Mouse (Mus musculus): Measurements from ENCODE around the gene Prelp. TPM values are rescaled to one million over a fixed set of nuclear protein-coding genes. Genes with fewer than 3 reads are reported as not detected.

The Prelp gene
- polyA plus RNA-seq, 1 experiment from 2014 or later, result 3.3 TPM

DNA sequence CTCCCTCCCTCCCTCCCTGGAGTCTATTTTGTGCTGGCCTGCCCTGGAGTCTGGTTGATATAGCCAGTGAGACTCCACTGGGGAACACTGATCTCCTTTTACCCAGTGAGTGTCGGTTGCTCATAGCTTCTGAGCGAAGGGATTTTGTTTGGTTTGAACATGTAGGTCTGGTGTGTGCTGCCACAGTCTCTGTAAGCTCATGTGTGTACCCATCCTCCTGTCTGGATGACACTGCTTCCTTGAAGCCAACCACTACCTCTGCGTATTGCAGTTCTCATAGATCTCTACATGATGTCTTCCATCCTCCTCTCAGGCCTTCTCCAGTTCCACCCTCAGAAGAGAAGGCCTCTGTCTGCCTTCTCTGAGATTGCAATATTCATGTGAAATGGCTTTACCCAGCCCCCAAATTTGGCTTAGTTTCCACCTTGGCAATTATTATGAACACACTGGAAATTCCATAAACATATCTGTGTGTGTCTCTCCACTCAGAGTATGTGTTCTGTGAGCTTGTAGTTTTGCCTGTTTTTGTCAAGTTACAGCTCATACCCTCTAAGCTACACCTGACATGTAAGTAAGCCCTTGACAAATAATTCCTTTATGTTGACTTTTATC is 19.4 kb upstream of the Prelp start:
- H3K4me1 ChIP-seq (replicated peaks; ENCODE audit: control insufficient read depth, insufficient read depth, low read length), result no peaks in the 10 kb centered on the region
- no peak for TF ChIP-seq CTCF (IDR thresholded peaks at IDR 0.05; ENCODE audit: low read depth)

DNA sequence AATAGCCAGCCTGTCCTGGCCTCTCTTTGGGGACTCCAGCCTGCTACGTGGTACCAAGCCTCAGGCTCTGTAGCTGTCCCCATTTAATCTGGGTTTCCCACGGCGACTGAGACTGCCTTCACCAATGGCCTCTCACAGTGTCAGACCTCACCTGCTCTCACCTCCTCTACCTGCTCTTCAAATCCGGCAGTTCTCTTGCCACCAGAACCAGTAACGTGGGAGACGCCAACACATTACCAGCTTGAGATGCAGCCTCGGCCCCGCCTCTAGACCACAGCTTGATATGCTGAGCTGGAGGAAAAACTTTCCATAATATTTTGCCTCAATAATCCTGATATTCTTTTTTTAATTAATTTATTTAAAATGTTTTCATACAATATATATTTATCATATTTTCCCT is 18.5 kb upstream of the Prelp start:
- Histone ChIP-seq H3K36me3 (ENCODE audit: control insufficient read depth, insufficient read depth) (no peaks in the 10 kb centered on the region), H3K9me3 (ENCODE audit: control insufficient read depth) (no peaks in the 10 kb centered on the region), H3K4me3 (ENCODE audit: low read depth, low read length) (no peak overlapping the region), H3K27ac (ENCODE audit: low read depth, low read length) (no peak overlapping the region), H3K4me2 (replicated peaks; ENCODE audit: low read depth) (no peak overlapping the region), H3K27me3 (replicated peaks; ENCODE audit: control insufficient read depth, insufficient read depth, low read length) (no peaks in the 10 kb centered on the region), H3K4me1 (replicated peaks; ENCODE audit: control insufficient read depth, insufficient read depth, low read length) (no peaks in the 10 kb centered on the region), H3K9ac (ENCODE audit: low read depth, low read length) (no peak overlapping the region)
- TF ChIP-seq CTCF (IDR thresholded peaks at IDR 0.05; ENCODE audit: low read depth), result no peak
- 80% methylated on average over 8 of the region's 8 CpGs for WGBS
- ATAC-seq, result no peak

More for the DNA sequence above, 19.4 kb upstream of the Prelp start:
- Histone ChIP-seq H3K4me2 (replicated peaks; ENCODE audit: low read depth) (no peak overlapping the region), H3K9ac (ENCODE audit: low read depth, low read length) (no peak overlapping the region), H3K9me3 (ENCODE audit: control insufficient read depth) (no peaks in the 10 kb centered on the region), H3K27me3 (replicated peaks; ENCODE audit: control insufficient read depth, insufficient read depth, low read length) (no peaks in the 10 kb centered on the region), H3K4me3 (ENCODE audit: low read depth, low read length) (no peak overlapping the region), H3K27ac (ENCODE audit: low read depth, low read length) (no peak overlapping the region), H3K36me3 (ENCODE audit: control insufficient read depth, insufficient read depth) (no peaks in the 10 kb centered on the region)
- no peak for ATAC-seq
- WGBS, result 86% methylated on average over 3 of the region's 3 CpGs

DNA sequence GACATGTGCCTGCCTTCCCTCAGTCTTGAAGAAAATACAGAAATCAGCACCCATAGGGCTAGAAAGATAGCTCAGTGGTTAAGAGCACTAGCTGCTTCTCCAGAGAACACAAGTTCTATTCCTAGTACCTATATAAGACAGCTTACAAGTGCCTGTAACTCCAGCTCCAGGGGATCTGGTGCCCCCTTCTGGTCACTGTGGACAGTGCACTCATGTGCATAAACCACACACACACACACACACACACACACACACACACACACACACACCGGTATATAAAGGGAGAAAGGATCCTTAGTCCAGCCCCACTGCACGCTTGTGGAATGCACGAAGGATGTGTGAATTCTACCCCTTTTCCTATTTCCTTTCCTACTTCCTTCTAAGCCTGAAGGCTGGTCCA is 15.0 kb upstream of the Prelp start:
- no peaks in the 10 kb centered on the region; the same call in 1 of the 2 replicates for H3K27me3 ChIP-seq (replicated peaks; ENCODE audit: control insufficient read depth, insufficient read depth, low read length)
- no peaks in the 10 kb centered on the region for H3K36me3 ChIP-seq (ENCODE audit: control insufficient read depth, insufficient read depth)
- TF ChIP-seq CTCF (IDR thresholded peaks at IDR 0.05; ENCODE audit: low read depth), result peak; percentile 48
- H3K4me2 ChIP-seq (replicated peaks; ENCODE audit: low read depth), result no peak overlapping the region
- H3K9ac ChIP-seq (ENCODE audit: low read depth, low read length), result no peak overlapping the region
- H3K9me3 ChIP-seq (ENCODE audit: control insufficient read depth), result no peaks in the 10 kb centered on the region
- no peaks in the 10 kb centered on the region for H3K4me1 ChIP-seq (replicated peaks; ENCODE audit: control insufficient read depth, insufficient read depth, low read length)
- no peak for ATAC-seq
- 95% methylated on average over 3 of the region's 3 CpGs for WGBS
- no peak overlapping the region for H3K27ac ChIP-seq (ENCODE audit: low read depth, low read length)
- H3K4me3 ChIP-seq (ENCODE audit: low read depth, low read length), result no peak overlapping the region

DNA sequence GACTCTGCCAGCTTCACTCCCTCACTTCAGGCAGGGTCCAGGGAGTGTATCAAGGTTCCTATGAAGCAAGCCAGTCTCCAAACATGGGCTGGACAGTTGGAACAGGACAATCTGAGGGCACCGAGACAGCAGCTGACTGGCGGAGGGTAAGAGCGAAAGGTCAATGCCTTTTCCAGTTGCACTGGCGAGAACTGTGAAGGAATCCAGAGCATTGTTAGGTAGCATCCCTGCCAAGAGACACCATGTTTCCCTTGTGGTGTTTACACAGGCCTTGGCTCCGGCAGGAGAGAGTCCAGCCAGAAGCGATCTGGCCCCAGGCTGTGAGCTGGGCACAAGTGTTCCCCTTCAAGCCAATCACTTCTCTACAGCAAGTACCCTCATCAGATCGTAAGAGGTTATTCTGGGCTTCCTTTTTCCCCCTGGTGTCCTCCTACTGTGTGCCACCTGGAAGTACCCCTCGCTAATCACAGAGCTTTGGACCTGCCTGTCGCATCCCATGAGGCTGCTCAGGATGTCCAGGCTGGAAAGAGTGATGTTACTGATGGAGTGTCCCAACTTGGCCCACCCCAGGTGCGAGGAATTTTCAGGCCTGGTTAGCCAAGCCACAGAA is 13.2 kb upstream of the Prelp start:
- ATAC-seq, result no peak
- Histone ChIP-seq H3K36me3 (ENCODE audit: control insufficient read depth, insufficient read depth) (no peaks in the 10 kb centered on the region), H3K4me3 (ENCODE audit: low read depth, low read length) (no peak overlapping the region), H3K9ac (ENCODE audit: low read depth, low read length) (no peak overlapping the region), H3K4me2 (replicated peaks; ENCODE audit: low read depth) (no peak overlapping the region), H3K27ac (ENCODE audit: low read depth, low read length) (no peak overlapping the region), H3K27me3 (replicated peaks; ENCODE audit: control insufficient read depth, insufficient read depth, low read length) (no peaks in the 10 kb centered on the region; the same call in 1 of the 2 replicates), H3K4me1 (replicated peaks; ENCODE audit: control insufficient read depth, insufficient read depth, low read length) (no peaks in the 10 kb centered on the region), H3K9me3 (ENCODE audit: control insufficient read depth) (no peaks in the 10 kb centered on the region)
- WGBS, result 80% methylated on average over 10 of the region's 10 CpGs
- no peak for TF ChIP-seq CTCF (IDR thresholded peaks at IDR 0.05; ENCODE audit: low read depth)

DNA sequence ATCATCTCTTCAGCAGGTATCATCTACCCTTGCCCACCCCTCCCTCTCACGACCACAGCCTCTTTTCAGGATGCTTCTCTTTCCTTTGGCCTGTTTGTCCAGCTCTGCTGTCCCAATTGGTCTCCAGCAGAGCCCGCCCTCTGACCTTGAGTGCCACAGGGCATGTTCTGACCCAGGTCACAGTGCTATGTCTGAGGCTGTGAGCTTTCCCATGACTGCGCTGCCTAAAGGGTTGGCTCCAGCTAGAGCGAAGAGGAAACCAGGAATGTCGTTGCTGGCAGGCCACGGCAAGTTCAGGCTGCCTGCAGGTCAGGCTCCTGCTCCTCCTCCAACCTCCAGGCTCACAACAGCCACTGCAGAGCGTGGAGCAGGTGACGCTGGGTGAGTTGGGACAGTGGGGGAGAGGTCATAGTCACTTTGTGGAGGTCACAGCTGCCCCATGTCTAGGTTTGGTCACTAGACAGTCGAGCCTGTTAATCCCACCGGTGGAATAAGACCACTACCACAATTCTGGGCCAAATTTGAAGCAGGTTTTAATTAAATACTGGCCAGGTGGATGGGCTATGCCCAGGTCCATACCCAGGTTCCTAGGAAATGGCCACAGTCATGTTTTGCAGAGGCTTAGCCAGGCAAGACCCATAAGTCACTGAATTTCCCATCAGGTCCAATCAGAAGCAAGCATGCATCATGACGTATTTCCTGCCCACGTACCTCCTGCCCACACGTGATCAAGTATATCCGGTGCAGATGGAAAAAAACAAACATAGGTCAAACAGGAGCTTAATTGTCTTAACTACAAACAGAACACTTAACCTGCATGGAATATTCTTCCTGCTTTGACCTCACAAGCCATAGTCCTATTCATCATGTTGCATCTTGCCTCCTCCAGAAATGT is 12.3 kb upstream of the Prelp start:
- 66% methylated on average over 14 of the region's 14 CpGs for WGBS
- no peak for ATAC-seq

DNA sequence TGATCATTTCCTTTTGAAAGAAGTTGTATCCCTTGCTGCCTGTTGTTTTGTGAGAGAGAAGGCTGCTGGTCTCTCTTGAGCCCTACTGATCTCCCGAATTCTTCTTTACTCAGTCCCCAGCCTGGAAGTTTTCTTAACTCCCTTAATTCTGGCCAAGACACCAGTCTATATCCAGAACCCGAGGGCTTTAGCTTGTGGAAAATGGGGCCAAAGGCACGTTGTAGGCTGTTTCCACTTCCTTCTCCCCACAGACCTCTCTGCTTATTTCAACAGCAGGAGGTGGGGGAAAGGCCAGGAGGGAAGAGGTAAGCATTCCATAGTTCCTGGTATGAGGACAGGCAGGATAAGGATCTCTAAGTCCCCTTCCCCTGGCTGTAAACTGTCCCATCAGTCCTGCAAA is 8.8 kb upstream of the Prelp start:
- 51% methylated on average over 3 of the region's 3 CpGs for WGBS
- no peak for ATAC-seq
- Histone ChIP-seq H3K4me1 (replicated peaks; ENCODE audit: control insufficient read depth, insufficient read depth, low read length) (no peaks in the 10 kb centered on the region), H3K9ac (ENCODE audit: low read depth, low read length) (no peak overlapping the region), H3K36me3 (ENCODE audit: control insufficient read depth, insufficient read depth) (no peaks in the 10 kb centered on the region), H3K4me3 (ENCODE audit: low read depth, low read length) (no peak overlapping the region), H3K9me3 (ENCODE audit: control insufficient read depth) (no peaks in the 10 kb centered on the region), H3K27ac (ENCODE audit: low read depth, low read length) (no peak overlapping the region), H3K27me3 (replicated peaks; ENCODE audit: control insufficient read depth, insufficient read depth, low read length) (no peaks in the 10 kb centered on the region; the same call in 1 of the 2 replicates), H3K4me2 (replicated peaks; ENCODE audit: low read depth) (no peak overlapping the region)
- no peak for TF ChIP-seq CTCF (IDR thresholded peaks at IDR 0.05; ENCODE audit: low read depth)

More for the DNA sequence above, 12.3 kb upstream of the Prelp start:
- H3K27me3 ChIP-seq (replicated peaks; ENCODE audit: control insufficient read depth, insufficient read depth, low read length), result no peaks in the 10 kb centered on the region; the same call in 1 of the 2 replicates
- no peaks in the 10 kb centered on the region for H3K36me3 ChIP-seq (ENCODE audit: control insufficient read depth, insufficient read depth)
- no peak for TF ChIP-seq CTCF (IDR thresholded peaks at IDR 0.05; ENCODE audit: low read depth)
- H3K4me3 ChIP-seq (ENCODE audit: low read depth, low read length), result no peak overlapping the region
- no peak overlapping the region for H3K4me2 ChIP-seq (replicated peaks; ENCODE audit: low read depth)
- H3K4me1 ChIP-seq (replicated peaks; ENCODE audit: control insufficient read depth, insufficient read depth, low read length), result no peaks in the 10 kb centered on the region
- no peak overlapping the region for H3K9ac ChIP-seq (ENCODE audit: low read depth, low read length)
- no peak overlapping the region for H3K27ac ChIP-seq (ENCODE audit: low read depth, low read length)
- H3K9me3 ChIP-seq (ENCODE audit: control insufficient read depth), result no peaks in the 10 kb centered on the region

All from intestine, postnatal 0 days (tissue).